Mouse (Mus musculus) retina, postnatal 1 day (tissue): ENCODE results near the gene Pepd.
A peak's percentile ranks its signal among the peaks of the same experiment; 100 is the strongest.

Experiments
- DNase-seq: peaks from one replicate; pipeline ENCODE4 v3.0.0-alpha.2; 2012

Pepd gene

GRCm38 (mm10) chr7:35029228-35029627 is 117.0 kb downstream of the Pepd start:
- DNase-seq: no peak

GRCm38 (mm10) chr7:35029648-35030047 is 117.5 kb downstream of the Pepd start:
- no peak for DNase-seq

- no peak for DNase-seq
Measured at GRCm38 (mm10) chr7:35030567-35030966, 118.4 kb downstream of the Pepd start.

- peak; percentile 36 for DNase-seq
Measured at GRCm38 (mm10) chr7:35035141-35035553, 123.0 kb downstream of the Pepd start.

- no peak for DNase-seq
Measured at GRCm38 (mm10) chr7:35035565-35035964, 123.4 kb downstream of the Pepd start.

- DNase-seq: peak; percentile 11
Measured at GRCm38 (mm10) chr7:35036266-35036731, 124.1 kb downstream of the Pepd start.

- DNase-seq: no peak
Measured at GRCm38 (mm10) chr7:35037408-35037807, 125.2 kb downstream of the Pepd start.

GRCm38 (mm10) chr7:35040176-35040972 is 128.2 kb downstream of the Pepd start:
- no peak for DNase-seq

GRCm38 (mm10) chr7:35041286-35042208 is 129.4 kb downstream of the Pepd start:
- no peak for DNase-seq

GRCm38 (mm10) chr7:35042209-35042554 is 130.0 kb downstream of the Pepd start:
- DNase-seq: no peak

- no peak for DNase-seq
Measured at GRCm38 (mm10) chr7:35042759-35043217, 130.6 kb downstream of the Pepd start.

- no peak for DNase-seq
Measured at GRCm38 (mm10) chr7:35043266-35043817, 131.2 kb downstream of the Pepd start.

- DNase-seq: no peak
Measured at GRCm38 (mm10) chr7:35044719-35045118, 132.5 kb downstream of the Pepd start.

GRCm38 (mm10) chr7:35046091-35046490 is 133.9 kb downstream of the Pepd start:
- no peak for DNase-seq

GRCm38 (mm10) chr7:35050540-35050939 is 138.4 kb downstream of the Pepd start:
- DNase-seq: no peak

- DNase-seq: no peak
Measured at GRCm38 (mm10) chr7:35053161-35053560, 141.0 kb downstream of the Pepd start.

GRCm38 (mm10) chr7:35054286-35054685 is 142.1 kb downstream of the Pepd start:
- no peak for DNase-seq

- DNase-seq: no peak
Measured at GRCm38 (mm10) chr7:35054977-35055618, 142.9 kb downstream of the Pepd start.

- peak; percentile 67 for DNase-seq
Measured at GRCm38 (mm10) chr7:35055619-35056435, 143.6 kb downstream of the Pepd start.

- peak; percentile 96 for DNase-seq
Measured at GRCm38 (mm10) chr7:35056436-35056864, 144.3 kb downstream of the Pepd start, which contains the start of gene Cebpg. Gene Cebpg, minus strand, starts transcription at chr7:35056573.

GRCm38 (mm10) chr7:35056999-35057398 is 144.8 kb downstream of the Pepd start:
- DNase-seq: no peak

- no peak for DNase-seq
Measured at GRCm38 (mm10) chr7:35057569-35057968, 145.4 kb downstream of the Pepd start.
